Mouse (Mus musculus) heart, embryonic 11.5 days (tissue): ENCODE data around the gene Crtac1. TPM values are rescaled to one million over a fixed set of nuclear protein-coding genes. Genes with fewer than 3 reads are reported as not detected.

Experiments used
- ATAC-seq: fragments of 200-750 bp; cut with Nextera tagmentation; replicated peaks from 2 replicates; pipeline ENCODE4 v1.8.0; 2017; ENCODE audit warnings: moderate library complexity; ENCODE audit not compliant: insufficient number of reproducible peaks, low FRiP score, low TSS enrichment
- H3K27ac ChIP-seq: fragments of 300-500 bp; sonication (generic); 2 replicates; pipeline ENCODE4 v1.5.1; 2014; ENCODE audit warnings: mild to moderate bottlenecking, low read depth, low read length
- H3K27me3 ChIP-seq: fragments of 300-500 bp; sonication (generic); 2 replicates; pipeline ENCODE4 v1.6.1; 2014; ENCODE audit warnings: mild to moderate bottlenecking, low read length, mixed read lengths; ENCODE audit not compliant: control insufficient read depth, insufficient read depth
- H3K36me3 ChIP-seq: fragments of 300-500 bp; sonication (generic); 2 replicates; pipeline ENCODE4 v1.6.1; 2014; ENCODE audit warnings: mild to moderate bottlenecking, low read length, moderate library complexity, mixed read lengths; ENCODE audit not compliant: control insufficient read depth, insufficient read depth
- H3K4me1 ChIP-seq: fragments of 300-500 bp; sonication (generic); 2 replicates; pipeline ENCODE4 v1.6.1; 2014; ENCODE audit warnings: low read length; ENCODE audit not compliant: control insufficient read depth, insufficient read depth
- H3K4me2 ChIP-seq: fragments of 300-500 bp; sonication (generic); 2 replicates; pipeline ENCODE4 v1.6.1; 2014; ENCODE audit warnings: mild to moderate bottlenecking, moderate library complexity
- H3K4me3 ChIP-seq: fragments of 300-500 bp; sonication (generic); 2 replicates; pipeline ENCODE4 v1.5.1; 2014; ENCODE audit warnings: low read depth, low read length
- H3K9ac ChIP-seq: fragments of 300-500 bp; sonication (generic); 2 replicates; pipeline ENCODE4 v1.6.1; 2014; ENCODE audit warnings: mild to moderate bottlenecking, low read depth, low read length, moderate library complexity
- H3K9me3 ChIP-seq: fragments of 300-500 bp; sonication (generic); replicated peaks from 2 replicates; pipeline ENCODE4 v1.6.1; 2016; ENCODE audit warnings: low read length; ENCODE audit not compliant: control insufficient read depth
- WGBS: fragments of 180-500 bp; shearing (Covaris S2); extraction: QIAGEN DNeasy Blood & Tissue Kit; methylation state at CpG from one replicate; pipeline ENCODE4 v1.1.7; 2014; ENCODE audit not compliant: insufficient replicate concordance; 5-methylcytosine and 5-hydroxymethylcytosine counted together
- polyA plus RNA-seq: library from polyadenylated mRNA; unstranded; fragments of >200 nt; fragmentation: Nextera tagmentation; extraction: Ambion mirVana; gene quantifications from 2 replicates; pipeline ENCODE4 v1.2.1, GENCODE M21; 2014

The Crtac1 gene
- polyA plus RNA-seq, 1 experiment from 2014 or later = 0.23 TPM

- Histone ChIP-seq H3K27me3 (no peaks in the 10 kb centered on the region; the same call in 1 of the 2 replicates), H3K4me3 (no peak overlapping the region), H3K4me2 (no peak overlapping the region), H3K27ac (no peak overlapping the region), H3K36me3 (no peaks in the 10 kb centered on the region), H3K9me3 (no peaks in the 10 kb centered on the region), H3K9ac (no peak overlapping the region), H3K4me1 (no peaks in the 10 kb centered on the region; the same call in 1 of the 2 replicates)
- WGBS = 43% methylated on average over 4 of the region's 4 CpGs
- no peak for ATAC-seq
These were observed 143.2 kb downstream of the Crtac1 start for GRCm38 (mm10) chr19:42288361-42288760.

- Histone ChIP-seq H3K27ac (no peak overlapping the region), H3K4me2 (no peak overlapping the region), H3K4me3 (no peak overlapping the region), H3K27me3 (no peaks in the 10 kb centered on the region), H3K9ac (no peak overlapping the region), H3K9me3 (no peaks in the 10 kb centered on the region), H3K4me1 (no peaks in the 10 kb centered on the region; the same call in 1 of the 2 replicates), H3K36me3 (no peaks in the 10 kb centered on the region)
- WGBS = 59% methylated on average over 8 of the region's 8 CpGs
- no peak; the same call in 1 of the 2 replicates for ATAC-seq
These were observed 147.4 kb downstream of the Crtac1 start for GRCm38 (mm10) chr19:42284178-42284577.

- WGBS = 57% methylated on average over 3 of the region's 3 CpGs
These were observed 152.0 kb downstream of the Crtac1 start for GRCm38 (mm10) chr19:42279611-42280010.

GRCm38 (mm10) chr19:42278461-42278860, 153.1 kb downstream of the Crtac1 start:
- no peak overlapping the region for H3K4me2 ChIP-seq
- H3K27me3 ChIP-seq = peaks cover 5% of the 10 kb centered on the region; the same call in 1 of the 2 replicates
- no peaks in the 10 kb centered on the region for H3K9me3 ChIP-seq
- no peak overlapping the region for H3K9ac ChIP-seq
- ATAC-seq = no peak
- no peaks in the 10 kb centered on the region for H3K4me1 ChIP-seq
- H3K27ac ChIP-seq = no peak overlapping the region
- H3K4me3 ChIP-seq = no peak overlapping the region
- no peaks in the 10 kb centered on the region for H3K36me3 ChIP-seq
- WGBS = 82% methylated on average over 5 of the region's 5 CpGs

More at GRCm38 (mm10) chr19:42279611-42280010, 152.0 kb downstream of the Crtac1 start:
- no peaks in the 10 kb centered on the region for H3K4me1 ChIP-seq
- no peaks in the 10 kb centered on the region for H3K9me3 ChIP-seq
- H3K4me2 ChIP-seq = no peak overlapping the region
- no peak overlapping the region for H3K4me3 ChIP-seq
- no peak overlapping the region for H3K9ac ChIP-seq
- H3K27me3 ChIP-seq = peaks cover 5% of the 10 kb centered on the region; the same call in 1 of the 2 replicates
- H3K36me3 ChIP-seq = no peaks in the 10 kb centered on the region
- ATAC-seq = no peak
- no peak overlapping the region for H3K27ac ChIP-seq

- no peaks in the 10 kb centered on the region for H3K4me1 ChIP-seq
- H3K27ac ChIP-seq = no peak overlapping the region
- WGBS = 85% methylated on average over 6 of the region's 6 CpGs
- no peak overlapping the region for H3K4me3 ChIP-seq
- no peaks in the 10 kb centered on the region for H3K36me3 ChIP-seq
- no peak overlapping the region for H3K4me2 ChIP-seq
- peaks cover 5% of the 10 kb centered on the region; the same call in 1 of the 2 replicates for H3K27me3 ChIP-seq
- no peak overlapping the region for H3K9ac ChIP-seq
- H3K9me3 ChIP-seq = no peaks in the 10 kb centered on the region
- ATAC-seq = no peak
These were observed 154.3 kb downstream of the Crtac1 start for GRCm38 (mm10) chr19:42277288-42277687.

GRCm38 (mm10) chr19:42272003-42272963, 159.3 kb downstream of the Crtac1 start:
- no peaks in the 10 kb centered on the region for H3K9me3 ChIP-seq
- H3K27ac ChIP-seq = no peak overlapping the region
- peaks cover 13% of the 10 kb centered on the region for H3K27me3 ChIP-seq
- no peak overlapping the region for H3K9ac ChIP-seq
- no peak for ATAC-seq
- H3K4me1 ChIP-seq = peaks cover 5% of the 10 kb centered on the region; the same call in 1 of the 2 replicates
- H3K4me2 ChIP-seq = no peak overlapping the region
- 39% methylated on average over 14 of the region's 14 CpGs for WGBS
- no peak overlapping the region for H3K4me3 ChIP-seq
- H3K36me3 ChIP-seq = no peaks in the 10 kb centered on the region

GRCm38 (mm10) chr19:42271182-42271581, 160.4 kb downstream of the Crtac1 start:
- Histone ChIP-seq H3K9ac (no peak overlapping the region), H3K27me3 (peaks cover 16% of the 10 kb centered on the region)
- WGBS = 64% methylated on average over 7 of the region's 7 CpGs

GRCm38 (mm10) chr19:42270119-42270518, 161.5 kb downstream of the Crtac1 start:
- H3K27me3 ChIP-seq = peaks cover 16% of the 10 kb centered on the region
- WGBS = 46% methylated on average over 6 of the region's 6 CpGs

More at GRCm38 (mm10) chr19:42271182-42271581, 160.4 kb downstream of the Crtac1 start:
- peaks cover 5% of the 10 kb centered on the region; the same call in 1 of the 2 replicates for H3K4me1 ChIP-seq
- H3K9me3 ChIP-seq = no peaks in the 10 kb centered on the region
- H3K36me3 ChIP-seq = no peaks in the 10 kb centered on the region
- H3K27ac ChIP-seq = no peak overlapping the region
- ATAC-seq = no peak
- no peak overlapping the region for H3K4me3 ChIP-seq
- H3K4me2 ChIP-seq = no peak overlapping the region

More at GRCm38 (mm10) chr19:42270119-42270518, 161.5 kb downstream of the Crtac1 start:
- ATAC-seq = no peak
- H3K4me3 ChIP-seq = no peak overlapping the region
- peaks cover 5% of the 10 kb centered on the region; the same call in 1 of the 2 replicates for H3K4me1 ChIP-seq
- H3K9ac ChIP-seq = no peak overlapping the region
- no peaks in the 10 kb centered on the region for H3K9me3 ChIP-seq
- H3K36me3 ChIP-seq = no peaks in the 10 kb centered on the region
- no peak overlapping the region for H3K27ac ChIP-seq
- no peak overlapping the region for H3K4me2 ChIP-seq
